Mouse (Mus musculus) neural tube, embryonic 15.5 days (tissue): ENCODE measurements at regions not wholly inside any gene's neighbourhood (a gene's known extent, or its start where the extent isn't known, plus 50 kb on each side); places are given as distances from the start of the nearest gene placed in this dataset.
A peak's percentile ranks its signal among the peaks of the same experiment; 100 is the strongest.

ENCODE experiments used
- ATAC-seq: fragments of 200-750 bp; cut with Nextera tagmentation; 2 replicates; pipeline ENCODE4 v1.8.0; 2017; ENCODE audit warnings: mild to moderate bottlenecking, moderate TSS enrichment, moderate library complexity; ENCODE audit not compliant: low FRiP score
- H3K27ac ChIP-seq: fragments of 300-500 bp; sonication (generic); replicated peaks from 2 replicates; pipeline ENCODE4 v1.5.1; 2015; ENCODE audit warnings: mild to moderate bottlenecking, inconsistent platforms
- H3K27me3 ChIP-seq: fragments of 300-500 bp; sonication (generic); replicated peaks from 2 replicates; pipeline ENCODE4 v1.6.1; 2015; ENCODE audit warnings: inconsistent platforms
- H3K36me3 ChIP-seq: fragments of 300-500 bp; sonication (generic); 2 replicates; pipeline ENCODE4 v1.6.1; 2015; ENCODE audit warnings: inconsistent platforms
- H3K4me1 ChIP-seq: fragments of 300-500 bp; sonication (generic); 2 replicates; pipeline ENCODE4 v1.6.1; 2015; ENCODE audit warnings: inconsistent platforms
- H3K4me2 ChIP-seq: fragments of 300-500 bp; sonication (generic); 2 replicates; pipeline ENCODE4 v1.6.1; 2015; ENCODE audit warnings: inconsistent platforms, mild to moderate bottlenecking, moderate library complexity
- H3K4me3 ChIP-seq: fragments of 300-500 bp; sonication (generic); replicated peaks from 2 replicates; pipeline ENCODE4 v1.5.1; 2015; ENCODE audit warnings: mild to moderate bottlenecking, inconsistent platforms
- H3K9ac ChIP-seq: fragments of 300-500 bp; sonication (generic); replicated peaks from 2 replicates; pipeline ENCODE4 v1.6.1; 2015; ENCODE audit warnings: mild to moderate bottlenecking, inconsistent platforms
- H3K9me3 ChIP-seq: fragments of 300-500 bp; sonication (generic); replicated peaks from 2 replicates; pipeline ENCODE4 v1.6.1; 2016; ENCODE audit warnings: inconsistent platforms
- WGBS: fragments of 180-500 bp; shearing (Covaris S2); methylation state at CpG from one replicate; pipeline ENCODE4 v1.1.7; 2015; ENCODE audit warnings: mixed read lengths; 5-methylcytosine and 5-hydroxymethylcytosine counted together

DNA sequence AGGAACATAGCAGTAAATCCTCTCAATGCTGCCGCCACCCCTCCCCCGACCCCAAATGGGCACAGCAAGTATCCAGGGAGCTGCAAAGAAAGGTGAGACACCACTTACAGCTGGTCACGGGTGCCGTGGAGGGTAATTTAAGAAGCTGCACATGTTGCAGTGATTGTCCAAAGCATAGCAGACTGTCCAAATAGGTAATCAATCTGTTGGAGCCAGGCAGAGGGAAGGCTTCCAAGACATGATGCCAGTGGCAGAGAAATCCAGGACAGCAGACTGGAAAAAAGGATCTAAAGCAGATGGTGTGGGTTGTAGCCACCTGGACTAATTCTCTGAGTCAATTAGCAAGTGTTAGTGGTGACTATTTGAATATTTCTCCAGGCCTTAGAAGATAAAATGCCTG, 506.6 kb downstream of the Basp1 start:
- no peaks in the 10 kb centered on the region for H3K9me3 ChIP-seq
- WGBS: 50% methylated on average over 4 of the region's 4 CpGs
- 0 out of 2 replicates have a peak, but pooled peaks have one; percentile 50 for ATAC-seq

DNA sequence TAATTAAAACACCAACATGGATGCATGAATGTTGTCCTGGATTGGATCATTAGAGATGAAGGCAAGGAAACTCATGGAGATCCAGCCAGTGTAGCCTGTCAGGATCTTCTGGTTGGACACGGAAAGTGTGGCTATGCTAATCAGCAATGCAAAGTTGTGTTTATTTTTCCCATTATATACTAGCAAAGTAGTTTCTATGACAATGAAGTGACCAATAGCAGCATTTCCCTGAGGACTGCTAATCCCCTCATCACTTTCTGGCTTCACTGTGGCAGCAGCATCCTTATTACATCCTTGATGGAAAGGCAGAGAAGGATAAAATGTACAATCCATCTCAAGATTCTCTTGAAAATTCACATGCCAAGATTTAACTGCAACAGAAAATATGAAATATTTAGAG, 534.7 kb downstream of the Basp1 start:
- Histone ChIP-seq H3K9me3 (no peaks in the 10 kb centered on the region), H3K36me3 (no peaks in the 10 kb centered on the region), H3K27me3 (no peaks in the 10 kb centered on the region), H3K27ac (no peak overlapping the region), H3K9ac (no peak overlapping the region), H3K4me3 (no peak overlapping the region), H3K4me1 (peaks cover 14% of the 10 kb centered on the region), H3K4me2 (no peak overlapping the region)
- ATAC-seq: no peak
- WGBS: 53% methylated on average over 1 of the region's 1 CpGs

More for the DNA sequence above, 506.6 kb downstream of the Basp1 start:
- H3K4me2 ChIP-seq: no peak overlapping the region
- no peaks in the 10 kb centered on the region for H3K4me1 ChIP-seq
- no peaks in the 10 kb centered on the region for H3K36me3 ChIP-seq
- H3K4me3 ChIP-seq: no peak overlapping the region
- H3K9ac ChIP-seq: no peak overlapping the region
- H3K27me3 ChIP-seq: no peaks in the 10 kb centered on the region
- no peak overlapping the region for H3K27ac ChIP-seq

DNA sequence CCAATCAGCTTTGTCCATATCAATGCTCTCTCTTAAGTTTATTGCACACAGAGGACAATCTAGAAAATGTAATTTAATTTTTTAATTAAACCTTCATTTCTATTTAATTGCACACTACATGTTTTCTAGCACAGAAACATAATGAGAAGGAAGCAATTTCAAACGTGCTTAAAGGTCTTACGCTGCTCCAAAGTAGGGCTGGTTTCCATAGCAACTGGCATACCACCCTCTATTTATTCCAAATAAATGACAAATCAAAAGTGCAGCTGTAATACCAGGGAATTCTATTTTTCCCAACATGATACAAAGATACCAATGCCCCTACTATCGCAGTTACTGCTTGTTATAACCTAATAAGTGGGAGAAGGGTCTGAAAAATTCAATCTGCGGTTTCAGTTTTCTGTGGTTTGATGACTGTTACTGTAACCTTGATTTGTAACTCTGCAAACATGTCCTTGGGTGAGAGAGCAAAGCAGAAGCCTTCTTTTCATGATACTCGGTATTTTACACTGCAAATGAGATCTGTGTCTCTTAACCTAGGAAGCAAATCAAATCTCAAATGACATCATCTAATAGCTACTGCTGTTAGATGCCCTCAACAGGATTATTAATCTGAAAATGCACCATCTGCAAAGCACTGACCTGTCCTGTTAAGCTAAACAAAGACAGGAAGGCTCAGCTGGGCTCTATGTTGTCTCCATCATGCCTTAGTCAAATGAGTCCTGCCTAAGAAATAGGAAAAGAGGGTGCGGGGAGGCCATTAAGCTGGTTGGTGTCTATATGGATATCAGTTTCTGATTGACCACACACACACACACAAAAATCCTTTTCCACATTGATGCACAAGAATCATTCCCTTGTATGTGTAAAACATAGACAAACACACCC, 535.6 kb downstream of the Basp1 start:
- H3K9ac ChIP-seq: no peak overlapping the region
- WGBS: 30% methylated on average over 6 of the region's 6 CpGs
- H3K4me2 ChIP-seq: no peak overlapping the region

DNA sequence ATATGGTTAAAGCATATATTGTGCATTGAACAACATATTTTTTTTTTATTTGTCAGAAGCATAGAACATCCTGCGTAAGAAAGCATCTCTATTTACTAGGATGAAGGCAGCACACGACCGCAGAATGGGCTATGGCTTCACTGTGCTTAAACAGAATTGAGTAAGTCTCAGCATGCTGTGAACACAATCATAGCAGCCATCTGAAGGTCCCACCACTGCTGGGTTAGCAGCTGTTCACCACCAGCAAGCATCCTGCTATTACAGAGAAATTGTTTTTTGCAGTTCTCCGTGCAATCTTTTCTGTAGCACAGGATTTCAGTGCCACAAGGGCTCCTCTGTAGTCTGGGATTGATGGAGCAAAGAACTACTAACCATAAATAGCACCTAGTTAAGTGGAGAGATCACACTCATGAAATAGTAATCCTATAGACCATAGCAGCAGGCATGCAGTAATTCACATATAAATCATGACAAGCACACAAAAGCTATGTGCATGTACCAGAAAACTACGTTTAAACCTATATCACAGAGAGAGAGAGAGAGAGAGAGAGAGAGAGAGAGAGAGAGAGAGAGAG, 537.3 kb downstream of the Basp1 start:
- Histone ChIP-seq H3K9ac (no peak overlapping the region), H3K4me3 (no peak overlapping the region), H3K4me1 (peaks cover 14% of the 10 kb centered on the region), H3K27ac (peak overlapping the region; percentile 51), H3K36me3 (no peaks in the 10 kb centered on the region), H3K4me2 (no peak overlapping the region), H3K27me3 (no peaks in the 10 kb centered on the region), H3K9me3 (no peaks in the 10 kb centered on the region)
- WGBS: 26% methylated on average over 5 of the region's 5 CpGs
- ATAC-seq: peak; percentile 77

More for the DNA sequence above, 535.6 kb downstream of the Basp1 start:
- Histone ChIP-seq H3K4me1 (peaks cover 14% of the 10 kb centered on the region), H3K9me3 (no peaks in the 10 kb centered on the region), H3K4me3 (no peak overlapping the region), H3K27me3 (no peaks in the 10 kb centered on the region), H3K27ac (peak overlapping the region; percentile 60), H3K36me3 (no peaks in the 10 kb centered on the region)
- ATAC-seq: peak; percentile 88

DNA sequence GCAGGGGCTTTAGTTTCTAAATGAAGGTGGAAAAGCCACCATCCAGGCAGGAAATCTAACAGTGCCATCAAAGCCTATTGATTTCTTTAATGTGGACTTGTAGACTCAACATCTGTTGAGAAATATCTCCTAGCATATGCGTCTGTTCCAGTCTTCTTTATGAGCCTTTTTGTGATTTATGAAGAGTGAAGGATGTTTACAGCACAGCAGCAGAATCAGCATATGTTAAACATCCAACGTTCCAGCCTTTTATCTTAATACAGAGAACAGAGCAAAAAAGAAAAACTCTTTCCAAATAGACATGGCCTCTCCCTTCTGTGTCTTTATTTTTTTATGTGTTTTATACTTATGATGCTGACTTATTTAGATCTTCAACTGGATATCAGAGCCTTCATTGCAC, 573.3 kb downstream of the Basp1 start:
- no peaks in the 10 kb centered on the region for H3K9me3 ChIP-seq
- no peak overlapping the region for H3K4me3 ChIP-seq
- no peak for ATAC-seq
- H3K27me3 ChIP-seq: no peaks in the 10 kb centered on the region
- H3K27ac ChIP-seq: no peak overlapping the region
- H3K4me2 ChIP-seq: no peak overlapping the region
- WGBS: 38% methylated on average over 2 of the region's 2 CpGs
- H3K9ac ChIP-seq: no peak overlapping the region
- H3K36me3 ChIP-seq: no peaks in the 10 kb centered on the region
- no peaks in the 10 kb centered on the region for H3K4me1 ChIP-seq

DNA sequence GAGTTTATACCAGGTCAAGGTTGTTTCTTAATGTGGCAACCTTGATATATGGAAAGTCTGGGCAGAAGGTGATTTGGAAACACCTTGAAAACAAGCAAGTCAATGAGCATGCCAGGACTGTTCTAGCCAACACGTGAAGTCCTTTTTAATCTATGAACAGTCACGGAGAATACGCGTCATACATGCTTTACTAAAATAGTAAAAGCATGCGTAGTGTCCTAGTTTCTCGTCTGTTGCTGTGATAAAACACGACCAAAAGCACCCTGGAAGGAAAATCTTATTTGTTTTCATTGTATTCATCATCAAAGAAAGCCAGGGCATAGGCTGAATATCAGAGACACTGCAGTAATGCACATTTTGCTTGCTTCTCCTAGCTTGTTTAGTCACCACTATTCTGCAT, 575.2 kb downstream of the Basp1 start:
- 86% methylated on average over 7 of the region's 7 CpGs for WGBS
- H3K27me3 ChIP-seq: no peaks in the 10 kb centered on the region
- no peak for ATAC-seq

DNA sequence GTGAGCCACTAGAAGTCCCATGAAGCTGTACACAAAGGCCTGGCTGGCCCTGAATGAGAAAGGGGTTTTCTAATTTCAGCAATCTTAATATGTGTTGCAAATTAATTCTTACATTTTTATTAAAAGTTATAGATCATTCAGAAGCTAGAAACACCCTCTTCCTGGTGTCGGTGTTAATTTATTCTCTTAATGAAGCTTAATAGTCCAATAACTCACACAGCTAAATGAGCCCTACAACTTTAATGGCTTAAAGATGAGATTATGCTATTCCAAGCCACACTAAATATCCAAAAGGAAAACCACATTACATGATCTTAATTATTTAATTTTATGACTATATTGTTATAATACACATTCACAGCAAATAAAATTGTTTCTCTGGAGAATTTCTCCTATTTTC, 585.7 kb downstream of the Basp1 start:
- WGBS: 44% methylated on average over 1 of the region's 1 CpGs
- no peaks in the 10 kb centered on the region for H3K4me1 ChIP-seq
- no peak overlapping the region for H3K4me3 ChIP-seq
- no peaks in the 10 kb centered on the region for H3K9me3 ChIP-seq
- no peak overlapping the region for H3K27ac ChIP-seq
- H3K4me2 ChIP-seq: no peak overlapping the region
- H3K27me3 ChIP-seq: no peaks in the 10 kb centered on the region
- no peaks in the 10 kb centered on the region for H3K36me3 ChIP-seq
- ATAC-seq: peak; percentile 87
- no peak overlapping the region for H3K9ac ChIP-seq

More for the DNA sequence above, 575.2 kb downstream of the Basp1 start:
- no peaks in the 10 kb centered on the region for H3K9me3 ChIP-seq
- H3K36me3 ChIP-seq: no peaks in the 10 kb centered on the region
- no peaks in the 10 kb centered on the region for H3K4me1 ChIP-seq
- no peak overlapping the region for H3K9ac ChIP-seq
- H3K4me2 ChIP-seq: no peak overlapping the region
- H3K27ac ChIP-seq: no peak overlapping the region
- H3K4me3 ChIP-seq: no peak overlapping the region

DNA sequence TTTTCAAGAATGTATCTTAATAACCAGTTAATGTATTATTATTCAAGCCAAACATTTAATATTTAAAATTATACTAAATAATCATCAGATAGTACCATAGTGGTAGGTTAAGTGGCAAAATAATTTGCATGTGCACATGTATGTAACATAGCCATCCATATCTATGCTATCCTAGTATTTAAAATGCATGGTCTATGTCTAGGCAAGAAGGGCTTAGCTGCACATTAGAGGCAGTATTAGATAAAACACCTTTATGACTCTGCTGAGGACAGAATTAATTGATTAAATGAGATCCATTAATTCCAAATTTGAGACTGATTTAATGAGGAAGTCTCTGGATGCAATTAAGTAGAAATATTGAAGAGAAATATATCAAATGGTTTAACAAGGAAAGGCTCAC, 586.3 kb downstream of the Basp1 start:
- Histone ChIP-seq H3K4me3 (no peak overlapping the region), H3K27me3 (no peaks in the 10 kb centered on the region), H3K4me1 (no peaks in the 10 kb centered on the region), H3K9ac (no peak overlapping the region), H3K4me2 (no peak overlapping the region), H3K9me3 (no peaks in the 10 kb centered on the region), H3K36me3 (no peaks in the 10 kb centered on the region), H3K27ac (no peak overlapping the region)
- peak; percentile 21; the same call in 1 of the 2 replicates for ATAC-seq

DNA sequence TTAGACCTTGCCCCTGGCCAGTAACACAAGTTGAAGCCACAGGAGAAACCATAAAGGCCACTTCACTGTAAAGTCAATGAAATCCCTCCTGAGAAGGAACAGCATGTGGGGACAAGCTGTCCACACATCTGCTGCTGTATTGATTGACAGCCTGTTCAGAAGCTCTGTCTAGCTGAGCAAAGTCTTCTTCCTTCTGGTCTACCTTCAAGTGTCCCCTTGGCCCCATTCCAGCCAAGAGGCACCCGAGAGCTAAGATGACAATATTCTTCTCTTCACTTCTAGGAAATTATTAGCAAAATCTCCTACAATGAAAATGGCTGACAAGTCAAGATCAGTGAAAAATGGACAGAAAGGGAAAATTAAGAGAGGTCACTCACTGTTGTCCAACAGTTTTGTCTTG, 616.7 kb downstream of the Basp1 start:
- no peak overlapping the region for H3K27ac ChIP-seq
- H3K4me1 ChIP-seq: no peaks in the 10 kb centered on the region
- no peak for ATAC-seq
- no peaks in the 10 kb centered on the region for H3K9me3 ChIP-seq
- 84% methylated on average over 1 of the region's 1 CpGs for WGBS
- no peaks in the 10 kb centered on the region for H3K27me3 ChIP-seq
- H3K9ac ChIP-seq: no peak overlapping the region
- H3K36me3 ChIP-seq: no peaks in the 10 kb centered on the region
- H3K4me3 ChIP-seq: no peak overlapping the region
- H3K4me2 ChIP-seq: no peak overlapping the region

DNA sequence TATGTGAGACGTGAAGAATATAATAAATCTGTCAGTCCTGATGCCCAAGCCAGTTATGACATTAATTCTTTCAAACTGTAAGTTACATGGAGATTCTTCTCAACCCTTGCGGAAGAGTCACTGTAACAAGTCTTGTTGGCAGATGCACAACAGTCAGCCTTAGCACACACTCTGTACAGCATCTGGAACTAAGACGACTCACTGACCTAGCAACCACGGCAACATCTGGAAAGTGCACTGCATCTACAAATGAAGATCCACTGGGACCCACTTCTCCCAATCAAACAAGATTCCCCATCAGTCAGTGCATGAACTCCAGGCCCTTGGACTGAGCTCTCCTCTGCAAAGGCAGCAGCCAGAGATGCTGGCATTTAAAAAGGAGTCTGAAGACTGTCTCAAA, 620.2 kb downstream of the Basp1 start:
- ATAC-seq: no peak
- no peaks in the 10 kb centered on the region for H3K36me3 ChIP-seq
- no peaks in the 10 kb centered on the region for H3K27me3 ChIP-seq
- H3K4me3 ChIP-seq: no peak overlapping the region
- H3K4me2 ChIP-seq: no peak overlapping the region
- no peak overlapping the region for H3K27ac ChIP-seq
- no peaks in the 10 kb centered on the region for H3K9me3 ChIP-seq
- H3K9ac ChIP-seq: no peak overlapping the region
- 74% methylated on average over 4 of the region's 4 CpGs for WGBS
- no peaks in the 10 kb centered on the region for H3K4me1 ChIP-seq

DNA sequence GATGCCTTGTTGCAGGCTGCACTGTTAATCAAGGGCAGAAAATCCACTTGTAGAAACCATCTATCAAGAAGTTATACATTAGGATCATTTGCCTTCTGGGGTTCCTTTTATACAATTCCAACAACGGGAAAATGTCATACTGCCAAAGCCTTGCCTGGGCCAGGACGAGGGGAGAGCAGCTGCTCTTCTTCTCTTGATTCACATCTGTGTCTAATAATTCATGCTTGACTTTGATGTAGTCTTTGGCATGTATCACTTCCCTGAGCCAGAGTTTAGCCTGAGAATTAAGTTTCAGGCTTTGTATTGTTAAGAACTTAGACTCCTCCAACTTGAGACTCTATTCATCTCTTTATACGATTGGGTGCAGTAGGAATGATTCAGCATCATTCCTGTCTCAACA, 627.2 kb downstream of the Basp1 start:
- Histone ChIP-seq H3K27me3 (no peaks in the 10 kb centered on the region), H3K4me2 (no peak overlapping the region), H3K9me3 (no peaks in the 10 kb centered on the region), H3K27ac (no peak overlapping the region), H3K4me3 (no peak overlapping the region), H3K9ac (no peak overlapping the region), H3K36me3 (no peaks in the 10 kb centered on the region), H3K4me1 (no peaks in the 10 kb centered on the region)
- WGBS: 76% methylated on average over 3 of the region's 3 CpGs
- ATAC-seq: no peak

DNA sequence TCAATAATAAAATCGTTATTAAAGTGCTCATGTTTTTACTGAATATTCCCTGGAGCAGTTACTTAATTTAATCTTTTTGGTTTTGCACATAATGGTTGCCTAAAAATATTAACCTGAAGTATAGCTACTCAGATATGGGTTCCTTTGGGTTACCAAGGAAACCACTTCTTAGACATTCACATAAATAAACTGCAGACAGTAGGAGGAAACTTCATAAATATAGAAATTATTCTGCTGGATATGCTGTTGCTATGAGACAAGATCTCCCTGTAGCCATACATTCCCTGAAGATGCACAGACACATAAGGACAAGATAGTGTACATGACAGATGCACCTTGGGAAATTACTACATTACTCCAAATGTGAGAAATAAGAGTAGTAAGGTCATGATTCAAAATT, 635.3 kb downstream of the Basp1 start:
- H3K9me3 ChIP-seq: no peaks in the 10 kb centered on the region
- no peak for ATAC-seq
- H3K9ac ChIP-seq: no peak overlapping the region
- no peaks in the 10 kb centered on the region for H3K4me1 ChIP-seq
- H3K36me3 ChIP-seq: no peaks in the 10 kb centered on the region
- no peak overlapping the region for H3K4me2 ChIP-seq
- no peaks in the 10 kb centered on the region for H3K27me3 ChIP-seq
- WGBS: 46% methylated on average over 1 of the region's 1 CpGs
- no peak overlapping the region for H3K27ac ChIP-seq
- H3K4me3 ChIP-seq: no peak overlapping the region
